Mouse (Mus musculus): ENCODE results near the gene Irs2. TPM values are rescaled to one million over a fixed set of nuclear protein-coding genes. Genes with fewer than 3 reads are reported as not detected.

The Irs2 gene
- total RNA-seq, 2 experiments from 2014 or later, result 2.3 to 5.3 TPM

DNA sequence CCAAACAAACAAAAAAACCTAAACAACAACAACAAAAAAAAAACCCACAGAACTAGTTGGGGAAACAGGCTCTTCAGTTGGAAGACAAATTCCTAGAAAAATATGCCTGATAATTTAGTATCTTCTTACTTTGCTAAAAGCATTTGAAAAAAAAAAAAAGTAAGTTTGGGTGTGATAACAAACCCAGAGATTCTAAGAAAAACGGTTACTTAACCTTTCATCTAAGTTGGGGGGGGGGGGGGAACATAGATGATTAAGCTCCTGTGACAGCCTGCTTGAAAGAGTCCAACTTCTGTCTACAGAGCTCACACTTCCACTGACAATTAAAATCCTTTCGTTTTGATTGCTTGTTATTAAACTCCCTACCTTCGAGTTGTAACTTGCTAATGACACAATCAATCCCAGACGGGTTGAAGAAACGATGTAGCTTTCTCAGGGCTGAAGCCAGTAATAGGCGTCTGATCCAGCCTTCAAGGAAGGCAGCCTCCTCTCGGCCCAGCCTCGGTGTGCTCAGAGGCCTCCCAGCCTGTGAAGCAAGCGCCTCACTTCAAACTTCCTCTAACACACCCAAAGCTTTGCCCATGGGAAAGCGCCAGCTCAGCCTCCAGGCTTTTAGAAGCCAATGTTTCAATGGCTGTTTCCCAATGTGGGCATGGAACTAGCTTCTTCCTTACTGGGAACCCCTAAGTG, 17.7 kb downstream of the Irs2 start:
- peak; percentile 80 for ATAC-seq (replicated peaks; ENCODE audit: poor library complexity, severe bottlenecking)

- ATAC-seq (replicated peaks; ENCODE audit: poor library complexity, severe bottlenecking), result no peak
These were observed 18.3 kb downstream of the Irs2 start for GRCm38 (mm10) chr8:10989946-10990345.

DNA sequence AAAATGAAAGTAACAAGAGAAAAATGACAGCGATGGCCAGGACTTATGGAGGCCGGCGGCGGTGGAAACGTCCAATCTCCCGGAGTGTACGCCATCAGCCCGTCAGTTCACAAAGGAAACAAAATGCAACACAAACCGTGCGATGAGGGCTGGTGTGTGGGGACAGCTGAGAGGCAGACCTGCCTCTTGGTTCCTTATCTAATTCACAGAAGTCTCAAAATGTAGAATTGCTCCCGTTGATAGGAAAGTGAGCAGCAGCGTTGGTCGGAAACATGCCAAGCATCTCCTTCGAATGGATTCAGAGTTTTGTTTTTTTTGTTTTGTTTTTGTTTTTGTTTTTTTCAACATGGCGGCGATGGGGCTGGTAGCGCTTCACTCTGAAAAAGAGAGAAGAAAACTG, 21.6 kb downstream of the Irs2 start:
- no peak for ATAC-seq (replicated peaks; ENCODE audit: poor library complexity, severe bottlenecking)

DNA sequence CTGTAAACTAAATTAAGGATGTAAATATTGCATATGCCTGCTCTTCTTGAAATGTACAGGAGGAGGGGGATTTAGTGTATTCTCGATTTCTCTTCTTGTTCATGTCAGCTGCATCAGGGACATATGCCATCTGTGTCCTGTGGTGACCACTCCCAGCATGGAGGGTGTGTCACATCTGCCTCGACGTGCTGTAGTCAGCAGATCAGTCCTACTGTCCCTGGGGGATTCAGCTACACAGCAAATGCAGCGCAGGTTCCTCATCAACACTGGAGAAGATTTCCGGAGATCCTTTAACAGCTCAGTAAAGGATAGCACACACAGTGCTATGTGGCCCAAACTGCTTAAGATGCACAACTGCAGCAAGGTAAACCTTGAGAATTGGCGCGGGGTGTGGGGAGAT, 23.2 kb downstream of the Irs2 start:
- no peak for ATAC-seq (replicated peaks; ENCODE audit: poor library complexity, severe bottlenecking)

GRCm38 (mm10) chr8:10980876-10981275, 27.4 kb downstream of the Irs2 start:
- no peak for ATAC-seq (replicated peaks; ENCODE audit: poor library complexity, severe bottlenecking)

DNA sequence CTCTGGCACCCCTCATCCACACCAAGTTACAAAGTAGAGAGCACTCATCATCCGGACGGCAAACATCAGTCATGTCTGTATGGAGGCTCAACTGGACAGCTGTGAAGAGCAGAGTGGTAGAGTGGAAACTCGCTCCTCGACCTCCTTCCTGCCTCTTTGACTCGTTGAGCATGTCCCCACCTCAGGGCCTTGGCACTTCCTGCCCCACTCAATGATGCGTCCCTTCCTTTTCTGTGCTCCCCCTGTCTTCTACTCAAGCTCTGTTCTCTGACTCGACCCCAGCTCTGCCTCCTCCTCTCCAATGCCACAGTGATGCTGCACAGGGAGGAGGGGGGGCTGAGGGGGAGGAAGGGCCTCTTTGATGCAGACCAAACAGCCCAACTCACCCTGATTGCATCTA, 28.3 kb downstream of the Irs2 start:
- ATAC-seq (replicated peaks; ENCODE audit: poor library complexity, severe bottlenecking), result peak; percentile 45

DNA sequence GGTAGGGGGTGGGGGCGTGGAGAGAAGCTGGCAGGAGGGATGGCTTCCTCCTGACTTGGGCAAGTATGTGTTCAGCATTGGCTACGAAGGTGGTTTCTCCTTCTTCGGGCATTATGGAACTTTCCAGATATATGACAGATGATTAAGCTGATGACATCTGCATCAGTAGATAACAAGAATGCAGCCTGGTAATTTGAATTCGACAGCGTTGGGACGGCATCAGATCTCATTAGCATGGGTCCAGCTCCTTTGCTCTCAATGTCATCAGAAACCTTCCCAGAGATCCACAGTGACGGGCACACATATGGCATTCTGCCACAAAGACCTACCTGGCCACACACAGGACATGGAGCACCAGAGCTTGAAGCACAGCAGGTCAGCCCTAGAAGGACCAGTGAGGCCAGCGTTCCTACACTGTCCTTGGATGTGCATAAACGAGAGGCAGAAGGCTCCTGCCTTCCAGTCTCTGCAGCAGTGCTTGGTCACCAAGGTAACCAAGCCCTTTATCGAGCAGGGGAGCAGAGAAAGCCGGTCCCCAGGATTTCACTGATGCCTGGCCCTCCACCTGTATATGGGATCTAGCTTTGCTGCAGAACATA, 29.0 kb downstream of the Irs2 start:
- ATAC-seq (replicated peaks; ENCODE audit: poor library complexity, severe bottlenecking), result no peak

- ATAC-seq (replicated peaks; ENCODE audit: poor library complexity, severe bottlenecking), result no peak
These were observed 29.9 kb downstream of the Irs2 start for GRCm38 (mm10) chr8:10978377-10978776.

DNA sequence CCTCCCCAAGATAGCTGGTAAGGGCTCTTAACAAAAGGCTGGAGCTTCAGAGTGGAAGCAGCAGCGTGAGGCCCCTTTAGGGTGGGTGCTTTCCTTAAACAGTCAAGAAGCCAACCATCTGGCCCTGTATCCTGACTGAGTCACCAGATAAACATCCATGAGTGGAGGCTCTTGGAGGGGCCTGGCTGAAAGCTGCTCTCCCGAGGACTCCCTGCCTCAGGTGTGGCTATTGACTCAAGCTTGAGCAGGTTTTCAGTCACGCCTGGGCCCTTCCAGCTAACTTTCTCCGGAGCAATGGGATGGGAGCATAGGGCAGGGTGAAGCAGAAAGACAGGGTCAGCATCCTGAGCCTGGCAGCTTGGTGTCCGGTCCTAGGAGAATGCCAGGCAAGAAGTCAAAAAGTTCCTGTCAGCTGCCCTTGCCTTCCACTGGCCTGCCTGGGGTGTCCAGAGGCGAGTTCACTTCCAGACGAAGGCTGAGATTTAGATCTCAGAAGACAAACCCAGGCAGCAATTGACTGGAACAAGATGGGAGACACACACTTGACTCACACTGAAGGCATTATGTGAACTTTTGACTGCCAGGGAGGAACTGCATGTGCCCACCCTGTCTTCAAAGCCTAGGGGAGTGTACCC, 30.4 kb downstream of the Irs2 start:
- ATAC-seq (replicated peaks; ENCODE audit: poor library complexity, severe bottlenecking), result no peak

DNA sequence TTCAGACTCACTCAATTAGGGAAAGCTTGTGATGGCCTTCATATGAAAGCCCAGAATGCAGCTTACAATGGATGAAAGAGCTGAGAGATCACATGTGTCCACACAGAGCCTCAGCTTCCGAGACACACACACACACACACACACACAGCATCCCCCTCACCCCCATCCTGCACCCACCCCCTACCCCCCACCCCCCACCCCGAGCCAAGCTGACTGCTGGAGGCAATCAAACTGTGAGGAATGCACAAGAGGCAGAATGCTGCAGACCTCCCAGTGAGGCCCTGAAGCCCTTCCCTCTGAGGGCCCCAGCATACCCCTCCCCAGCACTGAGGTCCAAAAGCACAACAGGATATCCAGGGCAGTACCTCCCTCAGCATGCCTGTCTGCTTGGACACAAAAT, 33.6 kb downstream of the Irs2 start:
- ATAC-seq (replicated peaks; ENCODE audit: poor library complexity, severe bottlenecking), result no peak

- no peak for ATAC-seq (replicated peaks; ENCODE audit: poor library complexity, severe bottlenecking)
These were observed 34.1 kb downstream of the Irs2 start for GRCm38 (mm10) chr8:10974126-10974525.

DNA sequence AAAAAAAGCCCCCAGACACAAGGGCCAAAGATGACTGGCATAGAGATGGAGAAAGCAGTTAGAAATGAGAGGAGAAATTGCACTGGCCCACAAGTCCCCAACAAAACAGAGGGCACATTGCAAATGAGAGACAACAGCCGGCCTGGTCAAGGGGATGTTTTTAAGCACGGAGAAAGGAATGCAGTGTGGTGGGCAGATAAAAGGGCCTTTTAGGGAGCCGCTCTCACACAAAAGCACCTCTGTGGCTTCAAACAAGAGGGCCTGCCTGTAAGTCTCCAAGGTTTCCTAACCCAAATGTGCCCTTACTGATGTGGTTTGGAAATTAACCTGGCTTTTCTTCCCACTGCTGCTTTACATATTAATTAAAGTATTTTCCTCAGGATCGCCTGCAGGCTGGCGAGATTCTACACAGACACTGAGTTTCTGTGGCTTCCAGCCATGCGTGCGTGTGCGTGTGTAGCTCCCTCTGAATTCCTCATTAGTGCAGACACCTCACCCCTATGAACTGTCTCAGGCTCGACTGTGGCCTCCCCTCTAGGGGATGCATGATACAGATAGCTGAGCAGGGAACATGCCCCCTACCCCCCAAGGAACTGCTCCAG, 35.3 kb downstream of the Irs2 start:
- no peak for ATAC-seq (replicated peaks; ENCODE audit: poor library complexity, severe bottlenecking)

- no peak for ATAC-seq (replicated peaks; ENCODE audit: poor library complexity, severe bottlenecking)
These were observed 36.3 kb downstream of the Irs2 start for GRCm38 (mm10) chr8:10971984-10972383.

GRCm38 (mm10) chr8:10971509-10971908, 36.7 kb downstream of the Irs2 start:
- ATAC-seq (replicated peaks; ENCODE audit: poor library complexity, severe bottlenecking), result peak; percentile 74

- ATAC-seq (replicated peaks; ENCODE audit: poor library complexity, severe bottlenecking), result no peak
These were observed 37.5 kb downstream of the Irs2 start for GRCm38 (mm10) chr8:10970496-10971456.

GRCm38 (mm10) chr8:10968687-10969086, 39.6 kb downstream of the Irs2 start:
- ATAC-seq (replicated peaks; ENCODE audit: poor library complexity, severe bottlenecking), result no peak

DNA sequence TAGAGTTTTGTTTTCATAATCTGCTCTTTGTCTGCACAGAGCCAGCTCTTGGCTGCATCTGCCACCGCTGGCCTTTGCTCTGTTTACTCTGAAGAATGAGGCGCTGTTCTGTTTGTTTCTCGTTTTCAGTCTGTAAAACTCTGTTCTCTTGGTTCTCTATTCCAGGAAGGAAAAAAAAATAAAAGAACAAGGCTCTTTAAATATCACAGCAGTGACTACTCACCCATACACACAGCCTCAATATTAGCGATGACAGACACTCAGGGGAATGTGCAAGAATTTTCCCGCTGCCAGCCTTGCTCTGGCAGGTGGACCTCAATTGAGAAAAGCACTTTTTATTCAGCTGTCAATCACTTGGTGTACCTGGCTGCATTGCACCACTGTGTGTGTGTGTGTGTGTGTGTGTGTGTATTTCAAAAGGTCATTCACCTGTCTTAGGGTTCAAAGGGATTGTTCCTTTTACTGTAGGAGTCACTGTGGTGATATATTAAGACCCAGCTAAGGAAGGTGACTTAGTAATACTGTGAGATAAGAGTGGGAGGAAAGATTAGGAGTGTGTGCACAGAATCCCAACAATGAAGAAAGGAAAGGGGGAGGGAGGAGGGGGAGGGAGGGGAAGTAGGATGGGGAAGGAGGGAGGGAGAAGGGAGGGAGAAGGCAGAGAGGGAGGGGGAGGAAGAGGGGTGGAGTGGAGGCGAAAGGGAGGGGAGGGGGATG, 42.7 kb downstream of the Irs2 start:
- ATAC-seq (replicated peaks; ENCODE audit: poor library complexity, severe bottlenecking), result no peak

DNA sequence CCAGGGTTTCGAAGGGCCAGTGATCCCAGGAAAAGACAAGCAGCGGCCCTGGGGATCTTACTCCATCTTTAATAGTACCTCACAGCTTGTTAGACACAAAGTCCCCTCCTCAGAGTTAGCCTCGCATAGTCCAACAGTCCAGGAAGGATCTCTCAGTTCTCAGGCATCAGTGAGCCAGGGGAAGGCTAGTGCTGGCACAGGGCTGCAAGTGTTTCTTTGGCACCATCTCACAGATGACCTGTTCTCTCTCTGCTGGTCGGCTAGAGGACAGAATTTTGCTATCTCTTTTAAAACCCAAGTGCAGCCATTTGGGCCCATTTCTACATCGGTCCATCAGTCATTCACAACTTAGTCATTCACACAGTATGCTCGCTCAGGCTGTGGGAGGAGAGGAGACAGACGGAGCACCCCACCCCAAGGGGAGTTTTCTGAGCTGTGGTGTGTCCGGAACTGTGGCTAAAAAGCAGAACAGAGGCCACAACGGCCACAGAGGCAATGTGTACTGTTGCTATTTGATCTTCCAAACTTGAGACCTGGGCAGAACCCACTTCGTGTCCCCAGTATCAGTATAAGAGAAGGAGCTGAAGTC, 43.7 kb downstream of the Irs2 start:
- peak; percentile 75 for ATAC-seq (replicated peaks; ENCODE audit: poor library complexity, severe bottlenecking)

DNA sequence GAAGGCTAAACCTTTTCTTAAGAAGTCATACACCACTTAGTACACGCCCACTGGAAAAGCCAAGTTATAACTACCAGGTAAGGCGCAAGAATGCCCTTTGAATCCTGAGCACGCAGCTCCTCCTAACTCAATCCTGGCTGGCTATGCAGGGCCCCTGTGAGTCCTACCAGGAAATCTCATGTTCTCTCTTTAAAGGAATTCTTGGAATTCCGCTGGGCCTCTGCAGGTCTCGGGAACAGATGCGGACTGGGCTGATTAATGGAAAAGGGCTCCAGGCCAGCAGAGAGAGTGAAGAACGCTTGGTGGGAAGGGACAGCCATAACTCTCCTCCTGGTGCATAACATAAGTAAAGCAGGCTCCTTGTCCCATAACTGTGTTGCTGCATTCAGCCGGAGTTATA, 46.3 kb downstream of the Irs2 start:
- no peak for ATAC-seq (replicated peaks; ENCODE audit: poor library complexity, severe bottlenecking)

Measured in granulocyte monocyte progenitor cell, adult 5-6 weeks (primary cell).